Mouse (Mus musculus): ENCODE results near the gene Capn11. TPM values are rescaled to one million over a fixed set of nuclear protein-coding genes. Genes with fewer than 3 reads are reported as not detected.

The Capn11 gene
- polyA plus RNA-seq, 1 experiment from 2014 or later: not detected

DNA sequence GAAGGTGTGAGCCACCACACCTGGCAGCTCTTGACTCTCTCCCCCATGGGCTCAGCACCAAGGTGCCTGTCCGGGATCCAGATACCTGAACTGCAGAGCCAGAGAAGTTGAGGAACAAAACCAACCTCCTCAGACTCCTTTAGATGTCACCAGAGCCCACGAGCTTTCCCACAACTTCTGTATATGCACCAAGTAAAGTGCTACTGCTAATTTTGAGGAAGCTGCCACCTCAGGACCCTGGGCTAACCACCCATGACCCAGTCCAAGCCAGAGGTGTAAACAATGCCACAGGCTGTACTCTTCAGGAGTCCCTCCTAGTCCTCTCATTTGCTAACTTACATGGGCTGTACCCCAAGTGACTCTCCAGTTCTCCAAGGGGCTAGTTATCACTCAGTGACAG lies 13.5 kb upstream of the Capn11 start:
- Histone ChIP-seq H3K36me3 (ENCODE audit: control insufficient read depth, insufficient read depth, low read length) (peaks cover 78% of the 10 kb centered on the region), H3K4me1 (ENCODE audit: control insufficient read depth, insufficient read depth, low read length) (no peaks in the 10 kb centered on the region), H3K9me3 (ENCODE audit: control insufficient read depth, low read length) (no peaks in the 10 kb centered on the region), H3K27ac (replicated peaks; ENCODE audit: low read depth, low read length) (no peak overlapping the region), H3K27me3 (replicated peaks; ENCODE audit: control insufficient read depth, insufficient read depth, low read length) (no peaks in the 10 kb centered on the region), H3K4me3 (ENCODE audit: low read depth, low read length) (no peak overlapping the region), H3K4me2 (ENCODE audit: low read depth, low read length) (no peak overlapping the region), H3K9ac (ENCODE audit: low read depth, low read length) (no peak overlapping the region)
- DNase-seq (ENCODE audit: low spot score) (no peak), ATAC-seq (ENCODE audit: low read depth) (no peak)
- 86% methylated on average over 2 of the region's 2 CpGs for WGBS

DNA sequence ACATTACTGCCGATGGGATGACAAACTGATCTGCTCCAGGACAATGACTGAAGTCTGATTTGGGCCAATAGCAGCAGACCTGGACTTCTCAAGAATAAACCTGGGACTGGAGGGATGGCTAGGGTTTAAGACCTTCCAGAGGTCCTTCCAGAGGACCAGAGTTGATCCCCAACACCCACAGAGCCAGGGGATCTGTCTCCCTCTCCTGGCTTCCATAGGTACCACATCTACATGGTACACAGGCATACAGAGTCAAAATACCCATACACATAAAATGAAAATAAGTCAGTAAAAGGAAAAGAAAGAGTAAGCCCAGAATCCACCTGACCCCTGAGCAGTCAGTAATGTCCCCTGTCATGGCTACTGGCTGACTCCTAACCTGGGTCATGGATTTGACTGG lies 12.7 kb upstream of the Capn11 start:
- Histone ChIP-seq H3K9me3 (ENCODE audit: control insufficient read depth, low read length) (no peaks in the 10 kb centered on the region), H3K4me2 (ENCODE audit: low read depth, low read length) (no peak overlapping the region), H3K4me1 (ENCODE audit: control insufficient read depth, insufficient read depth, low read length) (no peaks in the 10 kb centered on the region), H3K27me3 (replicated peaks; ENCODE audit: control insufficient read depth, insufficient read depth, low read length) (no peaks in the 10 kb centered on the region), H3K27ac (replicated peaks; ENCODE audit: low read depth, low read length) (no peak overlapping the region), H3K9ac (ENCODE audit: low read depth, low read length) (no peak overlapping the region), H3K36me3 (ENCODE audit: control insufficient read depth, insufficient read depth, low read length) (peaks cover 80% of the 10 kb centered on the region), H3K4me3 (ENCODE audit: low read depth, low read length) (no peak overlapping the region)
- WGBS: 73% methylated on average over 1 of the region's 1 CpGs
- ATAC-seq (ENCODE audit: low read depth): no peak
- DNase-seq (ENCODE audit: low spot score): no peak

DNA sequence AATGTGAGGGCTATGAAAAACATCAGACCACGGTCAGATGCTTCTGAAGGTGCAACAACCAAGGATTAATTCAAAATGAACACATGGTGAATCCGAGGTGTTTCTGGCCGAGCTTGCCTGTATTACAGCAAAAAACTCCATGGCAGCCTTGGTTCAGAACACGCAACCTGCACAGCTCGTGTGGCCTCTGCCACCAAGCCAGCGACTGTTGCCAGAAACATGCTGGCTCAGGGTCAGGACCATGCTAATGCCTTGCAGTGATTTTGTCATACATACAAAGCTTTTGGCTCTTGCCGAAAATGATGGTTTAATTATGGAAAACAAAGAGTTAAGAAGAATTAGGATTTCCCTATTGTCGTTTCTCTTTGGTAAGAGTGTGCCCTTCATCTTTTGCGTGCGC lies 8.9 kb upstream of the Capn11 start:
- Histone ChIP-seq H3K9ac (ENCODE audit: low read depth, low read length) (no peak overlapping the region), H3K9me3 (ENCODE audit: control insufficient read depth, low read length) (no peaks in the 10 kb centered on the region), H3K36me3 (ENCODE audit: control insufficient read depth, insufficient read depth, low read length) (peaks cover 87% of the 10 kb centered on the region), H3K4me3 (ENCODE audit: low read depth, low read length) (no peak overlapping the region), H3K4me1 (ENCODE audit: control insufficient read depth, insufficient read depth, low read length) (no peaks in the 10 kb centered on the region), H3K27ac (replicated peaks; ENCODE audit: low read depth, low read length) (no peak overlapping the region), H3K4me2 (ENCODE audit: low read depth, low read length) (no peak overlapping the region), H3K27me3 (replicated peaks; ENCODE audit: control insufficient read depth, insufficient read depth, low read length) (no peaks in the 10 kb centered on the region)
- ATAC-seq (ENCODE audit: low read depth) (no peak), DNase-seq (ENCODE audit: low spot score) (no peak)
- WGBS: 90% methylated on average over 10 of the region's 10 CpGs

DNA sequence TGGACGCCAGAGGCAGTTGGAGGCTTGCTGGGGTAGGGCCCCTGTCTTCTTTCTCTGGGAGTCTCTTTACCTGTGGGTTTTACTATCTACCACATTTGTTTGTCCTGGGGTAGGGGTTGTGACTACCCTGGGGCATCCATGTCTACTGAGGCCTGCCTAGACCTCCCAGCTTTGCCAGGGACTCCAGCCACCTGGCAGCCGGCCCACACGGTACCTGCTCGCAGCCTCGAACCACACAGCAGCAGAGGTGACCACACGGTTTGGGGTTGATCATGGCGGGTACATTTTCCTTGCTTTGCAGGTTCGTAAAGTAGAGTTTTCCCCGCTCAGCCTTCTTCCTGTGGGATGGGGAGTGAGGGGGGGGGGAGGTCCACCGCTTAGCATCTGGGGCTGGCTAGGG lies 8.4 kb upstream of the Capn11 start:
- 79% methylated on average over 10 of the region's 10 CpGs for WGBS
- Histone ChIP-seq H3K4me3 (ENCODE audit: low read depth, low read length) (no peak overlapping the region), H3K9ac (ENCODE audit: low read depth, low read length) (no peak overlapping the region), H3K4me1 (ENCODE audit: control insufficient read depth, insufficient read depth, low read length) (no peaks in the 10 kb centered on the region), H3K27ac (replicated peaks; ENCODE audit: low read depth, low read length) (no peak overlapping the region), H3K9me3 (ENCODE audit: control insufficient read depth, low read length) (no peaks in the 10 kb centered on the region), H3K27me3 (replicated peaks; ENCODE audit: control insufficient read depth, insufficient read depth, low read length) (no peaks in the 10 kb centered on the region), H3K36me3 (ENCODE audit: control insufficient read depth, insufficient read depth, low read length) (peaks cover 87% of the 10 kb centered on the region), H3K4me2 (ENCODE audit: low read depth, low read length) (no peak overlapping the region)
- ATAC-seq (ENCODE audit: low read depth) (no peak), DNase-seq (ENCODE audit: low spot score) (no peak)

DNA sequence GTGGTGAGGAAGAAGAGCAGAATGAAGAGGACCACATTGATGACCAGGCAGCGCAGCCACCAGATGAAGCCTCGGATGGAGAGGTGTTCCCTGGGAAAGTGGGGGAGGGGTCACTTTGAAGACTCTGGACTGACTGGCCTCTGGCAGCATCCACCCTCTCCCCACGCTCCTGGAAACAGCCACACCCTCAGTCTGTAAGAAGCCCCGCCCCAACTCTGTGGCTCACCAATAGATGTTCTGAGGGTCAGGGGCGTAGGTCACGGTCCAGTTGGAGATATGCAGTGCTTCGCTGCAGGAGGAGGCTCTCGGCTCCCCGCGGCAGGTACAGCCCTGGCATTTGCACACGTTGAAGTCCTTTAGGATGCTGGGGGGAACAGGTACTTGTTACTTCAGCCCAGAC lies 7.0 kb upstream of the Capn11 start:
- 75% methylated on average over 10 of the region's 11 CpGs for WGBS
- no peak for ATAC-seq (ENCODE audit: low read depth)

DNA sequence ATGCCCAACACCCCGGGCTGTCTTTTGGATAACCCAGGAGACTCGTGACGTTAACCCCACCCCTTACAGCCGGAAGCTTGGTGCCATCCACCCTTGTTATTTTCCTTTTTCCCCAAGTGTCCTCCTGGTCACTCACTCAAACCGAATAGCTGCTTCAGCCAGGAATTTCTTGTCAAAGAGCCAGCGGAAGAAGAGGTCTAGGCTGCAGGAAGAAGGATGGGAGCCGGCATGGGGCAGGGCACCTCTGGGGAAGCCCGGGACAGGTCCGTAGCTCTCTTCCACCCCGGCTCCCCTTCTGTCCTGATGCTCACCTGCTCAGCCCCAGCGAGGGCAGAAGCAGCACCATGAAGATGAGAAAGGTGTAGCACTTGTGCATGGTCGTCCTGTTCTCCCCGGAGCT lies 5.5 kb upstream of the Capn11 start:
- no peaks in the 10 kb centered on the region for H3K9me3 ChIP-seq (ENCODE audit: control insufficient read depth, low read length)
- WGBS: 89% methylated on average over 13 of the region's 13 CpGs
- peaks cover 82% of the 10 kb centered on the region for H3K36me3 ChIP-seq (ENCODE audit: control insufficient read depth, insufficient read depth, low read length)
- no peak for ATAC-seq (ENCODE audit: low read depth)
- H3K4me2 ChIP-seq (ENCODE audit: low read depth, low read length): no peak overlapping the region
- no peaks in the 10 kb centered on the region for H3K4me1 ChIP-seq (ENCODE audit: control insufficient read depth, insufficient read depth, low read length)
- H3K27me3 ChIP-seq (replicated peaks; ENCODE audit: control insufficient read depth, insufficient read depth, low read length): no peaks in the 10 kb centered on the region
- no peak overlapping the region for H3K9ac ChIP-seq (ENCODE audit: low read depth, low read length)
- H3K27ac ChIP-seq (replicated peaks; ENCODE audit: low read depth, low read length): no peak overlapping the region
- DNase-seq (ENCODE audit: low spot score): no peak
- no peak overlapping the region for H3K4me3 ChIP-seq (ENCODE audit: low read depth, low read length)

More for the DNA sequence above, 7.0 kb upstream of the Capn11 start:
- Histone ChIP-seq H3K4me1 (ENCODE audit: control insufficient read depth, insufficient read depth, low read length) (no peaks in the 10 kb centered on the region), H3K36me3 (ENCODE audit: control insufficient read depth, insufficient read depth, low read length) (peaks cover 87% of the 10 kb centered on the region), H3K4me3 (ENCODE audit: low read depth, low read length) (no peak overlapping the region), H3K9ac (ENCODE audit: low read depth, low read length) (no peak overlapping the region), H3K27ac (replicated peaks; ENCODE audit: low read depth, low read length) (no peak overlapping the region), H3K9me3 (ENCODE audit: control insufficient read depth, low read length) (no peaks in the 10 kb centered on the region), H3K27me3 (replicated peaks; ENCODE audit: control insufficient read depth, insufficient read depth, low read length) (no peaks in the 10 kb centered on the region), H3K4me2 (ENCODE audit: low read depth, low read length) (no peak overlapping the region)
- DNase-seq (ENCODE audit: low spot score): no peak

DNA sequence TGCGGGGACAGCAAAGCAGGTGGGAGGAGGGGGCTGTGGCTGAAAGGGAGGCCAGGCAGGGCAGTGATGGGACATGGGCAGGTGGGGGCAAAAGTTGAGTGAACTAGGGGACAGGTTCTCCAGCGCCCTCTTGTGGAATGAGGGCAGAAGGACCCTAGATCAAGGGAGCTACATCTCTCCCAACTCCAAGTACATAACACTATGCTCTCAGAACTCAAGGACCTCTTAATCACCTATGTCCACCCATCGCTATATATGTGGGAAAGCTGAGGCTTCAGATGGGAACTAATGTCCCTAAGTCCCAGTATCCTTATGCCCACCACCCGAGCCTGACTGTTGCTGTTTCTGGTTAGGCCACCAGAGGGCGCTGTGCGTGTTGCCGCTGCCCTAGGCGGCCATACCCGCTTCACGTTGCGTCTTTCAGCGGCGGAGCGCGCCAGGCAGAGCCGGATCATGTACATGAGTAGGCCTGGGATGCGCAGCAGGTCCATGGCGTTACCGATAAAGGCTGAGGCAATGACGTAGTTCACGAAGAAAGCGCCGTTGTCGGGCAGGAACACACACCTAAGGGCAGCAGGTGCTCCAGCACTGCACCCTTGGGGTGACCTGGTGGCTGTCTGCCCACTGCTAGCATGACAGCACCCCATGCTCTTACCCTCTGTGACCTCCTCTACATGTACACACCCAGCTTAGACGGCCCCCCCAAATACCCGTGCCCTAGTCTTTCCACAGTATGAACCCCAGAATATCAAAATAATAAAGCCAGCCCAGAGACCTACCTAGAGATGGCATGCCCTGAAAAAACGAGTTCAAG lies 4.2 kb upstream of the Capn11 start:
- no peaks in the 10 kb centered on the region for H3K4me1 ChIP-seq (ENCODE audit: control insufficient read depth, insufficient read depth, low read length)
- 32% methylated on average over 27 of the region's 27 CpGs for WGBS
- peak overlapping the region; percentile 46; the same call in 1 of the 2 replicates for H3K9ac ChIP-seq (ENCODE audit: low read depth, low read length)
- peak; percentile 62 for ATAC-seq (ENCODE audit: low read depth)
- H3K27ac ChIP-seq (replicated peaks; ENCODE audit: low read depth, low read length): no peak overlapping the region
- H3K27me3 ChIP-seq (replicated peaks; ENCODE audit: control insufficient read depth, insufficient read depth, low read length): no peaks in the 10 kb centered on the region
- H3K4me3 ChIP-seq (ENCODE audit: low read depth, low read length): no peak overlapping the region
- H3K4me2 ChIP-seq (ENCODE audit: low read depth, low read length): 0 out of 2 replicates have a peak overlapping the region, but pooled peaks have one; percentile 18
- H3K36me3 ChIP-seq (ENCODE audit: control insufficient read depth, insufficient read depth, low read length): peaks cover 70% of the 10 kb centered on the region
- H3K9me3 ChIP-seq (ENCODE audit: control insufficient read depth, low read length): no peaks in the 10 kb centered on the region
- DNase-seq (ENCODE audit: low spot score): peak; percentile 70

DNA sequence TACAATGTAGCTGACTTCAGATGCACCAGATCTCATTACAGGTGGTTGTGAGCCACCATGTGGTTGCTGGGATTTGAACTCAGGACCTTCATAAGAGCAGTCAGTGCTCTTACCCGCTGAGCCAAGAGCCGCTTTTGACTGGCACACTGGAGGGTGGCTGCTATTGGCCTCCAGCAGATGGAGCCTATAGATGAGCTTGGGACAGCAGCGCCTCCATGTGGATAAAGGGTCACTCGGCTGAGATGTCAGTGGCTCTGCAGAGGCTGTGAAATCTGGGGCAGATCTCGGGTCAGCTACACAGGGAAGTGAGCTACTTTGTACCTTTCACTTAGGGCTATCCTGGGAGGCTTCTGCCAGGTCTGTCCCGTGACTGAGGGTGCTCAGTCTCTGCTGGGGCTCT lies 3.3 kb downstream of the Capn11 start:
- 24% methylated on average over 6 of the region's 6 CpGs for WGBS
- Histone ChIP-seq H3K27ac (replicated peaks; ENCODE audit: low read depth, low read length) (no peak overlapping the region), H3K4me1 (ENCODE audit: control insufficient read depth, insufficient read depth, low read length) (no peaks in the 10 kb centered on the region), H3K4me2 (ENCODE audit: low read depth, low read length) (no peak overlapping the region), H3K36me3 (ENCODE audit: control insufficient read depth, insufficient read depth, low read length) (peaks cover 7% of the 10 kb centered on the region; the same call in 1 of the 2 replicates), H3K9ac (ENCODE audit: low read depth, low read length) (no peak overlapping the region), H3K9me3 (ENCODE audit: control insufficient read depth, low read length) (no peaks in the 10 kb centered on the region), H3K27me3 (replicated peaks; ENCODE audit: control insufficient read depth, insufficient read depth, low read length) (no peaks in the 10 kb centered on the region), H3K4me3 (ENCODE audit: low read depth, low read length) (no peak overlapping the region)
- no peak for ATAC-seq (ENCODE audit: low read depth)
- no peak for DNase-seq (ENCODE audit: low spot score)

DNA sequence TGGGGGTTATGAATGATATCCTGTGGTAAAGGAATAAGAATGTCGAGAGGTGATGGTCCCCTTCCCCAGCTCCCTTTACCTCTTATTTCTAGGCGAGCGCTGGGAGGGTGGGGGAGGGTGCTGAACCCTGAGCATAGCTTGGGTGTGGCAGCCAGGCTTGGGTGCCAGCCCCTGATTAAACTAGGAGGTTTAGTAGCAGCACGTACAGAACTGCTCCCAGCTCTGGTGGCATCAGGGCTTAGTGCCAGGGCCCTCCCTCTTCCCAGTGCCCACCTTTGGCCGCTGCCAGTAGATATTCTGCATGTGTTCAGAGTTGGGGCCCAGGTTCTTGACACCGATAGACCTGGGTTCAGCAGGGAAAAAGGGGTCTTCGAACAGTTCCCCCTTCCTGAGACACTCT lies 5.9 kb downstream of the Capn11 start:
- no peak overlapping the region for H3K4me3 ChIP-seq (ENCODE audit: low read depth, low read length)
- H3K27me3 ChIP-seq (replicated peaks; ENCODE audit: control insufficient read depth, insufficient read depth, low read length): no peaks in the 10 kb centered on the region
- no peak overlapping the region for H3K9ac ChIP-seq (ENCODE audit: low read depth, low read length)
- H3K36me3 ChIP-seq (ENCODE audit: control insufficient read depth, insufficient read depth, low read length): no peaks in the 10 kb centered on the region
- H3K9me3 ChIP-seq (ENCODE audit: control insufficient read depth, low read length): no peaks in the 10 kb centered on the region
- 65% methylated on average over 7 of the region's 7 CpGs for WGBS
- H3K27ac ChIP-seq (replicated peaks; ENCODE audit: low read depth, low read length): no peak overlapping the region
- DNase-seq (ENCODE audit: low spot score): no peak
- no peak for ATAC-seq (ENCODE audit: low read depth)
- H3K4me1 ChIP-seq (ENCODE audit: control insufficient read depth, insufficient read depth, low read length): no peaks in the 10 kb centered on the region
- no peak overlapping the region for H3K4me2 ChIP-seq (ENCODE audit: low read depth, low read length)

All from embryonic facial prominence, embryonic 14.5 days (tissue).